Mouse (Mus musculus) kidney, postnatal 4 days (tissue): ENCODE measurements at regions not wholly inside any gene's neighbourhood (a gene's known extent, or its start where the extent isn't known, plus 50 kb on each side); places are given as distances from the start of the nearest gene placed in this dataset.
A peak's percentile ranks its signal among the peaks of the same experiment; 100 is the strongest.

ENCODE experiments used
- DNase-seq, 2 experiments: peaks; one replicate each; pipeline ENCODE4 v3.0.0; 2021; ENCODE audit warnings: mixed read lengths in 2 of 2

DNA sequence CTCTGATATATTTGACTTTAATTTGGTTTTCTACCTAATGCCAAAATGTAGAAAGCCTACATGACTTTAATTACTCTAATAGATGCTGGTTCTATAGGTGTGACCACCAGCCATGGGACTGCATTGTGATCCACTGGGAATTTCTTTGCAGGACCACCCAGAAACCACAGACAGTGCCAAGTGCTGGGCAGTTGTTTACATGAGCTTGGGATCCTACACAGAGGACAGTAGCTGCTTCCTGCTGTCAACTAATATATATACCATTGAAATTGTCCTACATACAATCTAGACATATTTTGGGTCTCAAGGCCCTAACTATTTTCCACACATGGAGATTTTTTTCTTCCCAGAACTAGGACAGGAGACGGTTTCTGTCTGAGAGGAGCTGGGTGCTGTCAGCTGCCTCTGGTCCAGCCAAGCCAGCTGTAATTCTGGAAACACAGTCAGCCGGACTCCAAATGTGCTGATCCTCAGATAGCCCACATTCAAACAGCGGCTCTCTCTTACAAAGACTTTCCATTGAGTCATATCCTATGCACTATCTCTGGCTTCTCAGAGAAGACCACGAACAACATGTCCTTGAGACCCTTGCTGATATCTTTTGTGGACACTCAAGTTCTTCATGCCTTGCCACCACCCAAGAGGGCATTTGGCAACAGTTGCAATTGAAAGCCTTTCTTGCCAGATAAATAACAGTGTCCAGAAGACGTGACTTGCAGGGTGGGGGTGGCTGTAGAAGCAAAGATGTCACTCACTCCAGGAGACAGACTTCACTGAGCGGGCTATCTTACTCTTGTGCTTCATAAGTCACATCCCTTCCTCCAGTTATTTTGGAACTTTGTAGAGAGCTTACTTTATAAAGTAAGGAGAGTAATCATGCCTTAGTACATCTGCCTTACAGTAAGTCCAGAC lies 620.1 kb downstream of the Lmo4 start:
- DNase-seq, result no peak

DNA sequence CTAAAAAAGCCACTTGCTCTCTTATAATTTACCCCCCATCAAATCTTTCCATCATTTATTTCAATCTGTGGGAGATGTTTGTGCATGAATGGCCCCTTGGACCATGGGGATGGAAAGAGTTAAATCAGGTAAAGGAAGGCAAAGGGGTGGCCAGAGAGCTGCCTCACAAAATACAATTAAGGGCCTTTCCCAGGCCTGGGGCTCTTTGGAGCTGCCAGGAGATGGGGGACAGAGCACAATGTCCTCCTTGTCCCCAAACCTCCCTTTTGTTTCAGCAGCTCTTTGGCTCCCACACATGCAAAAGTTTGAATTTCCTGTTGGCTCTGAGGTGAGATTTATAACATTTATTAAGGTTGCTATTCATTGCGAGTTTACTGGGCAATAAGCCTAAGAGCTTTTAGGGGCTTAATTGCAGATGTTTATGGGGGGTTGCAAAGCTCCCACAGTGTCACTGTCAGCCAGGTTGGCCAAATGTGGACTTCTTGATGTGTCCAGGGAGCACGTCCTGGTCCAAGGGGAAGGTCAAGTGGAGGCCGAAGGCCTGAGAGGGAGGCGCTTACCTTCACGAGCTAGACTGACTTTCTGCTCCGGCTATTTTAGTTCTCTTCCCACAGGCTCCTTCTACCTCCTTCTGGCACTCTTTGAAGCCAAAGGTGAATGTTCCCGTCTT lies 628.5 kb downstream of the Lmo4 start:
- no peak for DNase-seq

DNA sequence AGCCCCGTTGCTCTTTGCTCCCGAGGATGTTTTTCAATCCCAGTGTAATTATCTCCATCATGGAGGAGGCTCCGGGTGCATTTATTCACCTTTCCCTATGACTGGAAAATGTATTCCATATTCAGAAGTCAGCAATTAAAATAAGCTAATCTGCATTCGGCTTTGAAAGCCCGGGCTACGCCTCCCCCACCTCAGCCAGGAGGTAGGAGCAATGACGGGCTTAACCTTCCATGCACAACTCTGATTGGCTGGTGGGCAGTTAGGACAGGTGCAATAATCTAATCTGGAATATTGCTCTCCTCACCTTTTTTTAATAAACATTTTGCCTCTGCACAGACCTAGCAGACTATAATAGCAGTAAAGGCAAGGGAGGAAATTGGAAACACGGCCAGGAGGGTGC lies 629.3 kb downstream of the Lmo4 start:
- no peak for DNase-seq

DNA sequence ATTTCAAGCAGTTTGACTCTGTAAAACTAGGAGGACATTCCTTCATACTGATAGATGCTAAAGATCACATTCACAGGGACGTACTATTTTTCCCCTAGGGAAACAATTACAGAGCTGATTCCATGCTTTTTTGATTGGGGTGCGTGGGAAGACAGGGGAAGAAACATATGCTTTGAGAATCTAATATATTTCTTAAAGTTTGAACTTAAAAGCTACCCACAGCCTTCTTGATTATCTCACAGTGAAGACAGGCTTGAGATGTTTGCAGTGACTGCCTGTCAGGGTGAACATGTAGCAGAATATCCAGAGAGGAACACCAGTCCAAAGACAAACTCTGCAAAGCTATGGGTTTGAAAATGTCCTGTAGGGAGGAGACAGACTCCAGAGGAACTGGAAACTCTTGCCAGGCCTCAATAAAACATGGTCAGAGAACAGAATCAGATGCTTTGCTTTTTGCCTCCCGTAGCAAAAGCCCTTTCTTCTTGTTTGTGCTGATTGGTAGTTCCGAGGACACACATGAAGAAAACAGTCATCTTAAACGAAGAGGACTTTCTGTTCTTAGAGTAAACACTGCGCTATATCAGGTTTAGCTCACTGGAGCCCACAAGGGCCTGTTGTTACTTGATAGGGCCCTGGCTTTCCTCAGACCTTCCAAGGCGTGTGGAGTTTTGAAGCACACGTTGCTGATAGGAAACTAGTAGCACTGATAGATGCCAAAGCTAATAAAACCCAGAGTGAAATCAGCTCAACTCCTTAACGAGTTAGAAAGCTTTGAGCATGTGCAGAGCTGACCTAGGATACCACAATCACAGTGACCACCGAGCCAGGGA lies 630.8 kb downstream of the Lmo4 start:
- DNase-seq, result no peak

DNA sequence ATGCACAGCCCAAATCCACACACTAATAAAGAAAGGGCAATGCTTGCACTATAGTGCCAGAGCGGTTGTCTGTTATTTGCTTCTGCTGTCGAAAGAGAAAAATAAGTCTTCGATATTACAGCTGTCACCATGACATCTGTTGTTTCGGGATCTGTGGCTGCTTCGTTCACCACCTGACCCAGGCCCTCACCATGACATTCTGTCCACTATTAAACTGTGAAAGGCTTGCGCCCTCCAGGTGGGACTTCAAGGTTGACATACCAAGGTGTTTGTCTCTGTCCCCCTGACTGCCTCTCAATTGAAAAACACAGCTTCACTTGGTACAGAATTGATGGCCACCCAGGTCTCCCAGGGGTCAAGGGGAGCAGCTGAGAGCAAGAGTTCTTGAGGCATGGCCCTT lies 635.1 kb downstream of the Lmo4 start:
- DNase-seq, result no peak

DNA sequence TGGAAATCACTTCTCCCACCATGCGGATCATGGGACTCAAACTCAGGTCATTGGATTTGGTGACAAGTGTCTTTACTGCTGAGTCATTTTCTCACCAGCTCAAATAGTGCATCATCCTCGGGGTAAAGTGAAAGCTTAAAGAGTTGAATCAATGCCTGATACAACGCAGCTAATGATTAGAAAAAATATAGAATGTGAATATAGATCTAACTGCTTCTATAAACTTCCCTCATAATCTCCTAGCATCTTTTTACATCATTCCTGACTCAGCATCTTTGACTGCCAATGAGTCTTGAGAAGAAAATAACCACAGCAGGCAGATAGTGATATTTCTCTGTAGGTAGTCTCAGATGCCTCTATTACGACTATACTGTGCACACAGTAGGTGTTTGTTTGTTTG lies 640.0 kb downstream of the Lmo4 start:
- no peak for DNase-seq

DNA sequence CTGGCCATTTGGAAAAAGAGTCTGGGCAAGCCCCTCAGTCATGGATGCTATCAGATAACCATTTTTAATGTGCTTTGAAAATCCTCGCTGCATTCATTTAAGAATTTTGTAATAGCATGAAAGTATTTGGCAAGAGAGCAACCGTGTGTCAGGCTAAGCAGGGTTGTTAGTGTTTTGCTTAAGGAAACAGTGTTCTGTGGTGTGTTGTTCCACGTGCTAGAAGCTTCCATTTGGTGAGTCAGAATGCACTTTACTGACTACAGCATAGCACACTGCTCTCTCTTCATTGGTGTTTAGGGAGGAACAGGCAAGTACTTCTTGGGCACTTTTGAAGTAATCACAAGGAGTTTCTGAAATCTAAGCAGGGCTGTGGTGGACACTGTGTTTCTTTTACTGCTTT lies 661.0 kb upstream of the Pkn2 start:
- DNase-seq, result no peak

DNA sequence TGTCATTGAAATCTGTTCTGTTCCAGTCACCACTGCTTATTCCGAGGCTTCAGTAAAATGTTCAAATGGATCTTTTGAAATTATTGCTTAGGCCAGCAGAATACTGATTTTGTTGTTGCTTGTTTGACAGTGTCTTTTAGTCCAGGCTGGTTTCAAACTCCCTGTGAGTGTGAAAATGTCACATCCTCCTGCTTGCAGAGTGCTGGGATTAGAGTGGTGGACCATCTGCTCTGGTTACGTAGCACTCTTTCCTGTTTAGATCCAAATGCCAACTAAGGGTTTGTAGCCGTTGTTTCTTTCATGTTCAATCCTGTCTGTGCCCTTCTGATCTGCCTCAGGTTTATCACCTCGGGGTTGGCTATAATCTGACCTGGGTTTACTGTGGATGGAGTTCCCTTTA lies 646.2 kb upstream of the Pkn2 start:
- no peak for DNase-seq

DNA sequence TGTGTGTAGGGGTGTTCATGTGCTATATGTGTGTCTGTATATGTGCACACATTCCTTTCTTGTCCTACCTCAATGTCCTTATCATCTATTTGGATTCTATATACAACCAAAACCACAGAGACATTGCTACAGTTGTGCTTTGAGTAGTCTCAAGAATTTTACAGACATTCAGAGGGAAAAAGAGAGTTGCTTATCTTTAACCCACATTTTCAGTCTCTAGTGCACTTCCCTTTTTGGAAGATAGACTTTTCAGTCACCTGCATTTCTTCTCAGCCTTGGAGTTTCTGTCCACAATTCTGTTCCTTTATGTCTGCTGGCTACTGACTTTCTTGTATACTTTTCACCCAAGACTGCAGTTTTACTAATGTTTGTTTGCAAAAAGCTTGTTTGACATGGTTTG lies 645.5 kb upstream of the Pkn2 start:
- DNase-seq, result no peak

DNA sequence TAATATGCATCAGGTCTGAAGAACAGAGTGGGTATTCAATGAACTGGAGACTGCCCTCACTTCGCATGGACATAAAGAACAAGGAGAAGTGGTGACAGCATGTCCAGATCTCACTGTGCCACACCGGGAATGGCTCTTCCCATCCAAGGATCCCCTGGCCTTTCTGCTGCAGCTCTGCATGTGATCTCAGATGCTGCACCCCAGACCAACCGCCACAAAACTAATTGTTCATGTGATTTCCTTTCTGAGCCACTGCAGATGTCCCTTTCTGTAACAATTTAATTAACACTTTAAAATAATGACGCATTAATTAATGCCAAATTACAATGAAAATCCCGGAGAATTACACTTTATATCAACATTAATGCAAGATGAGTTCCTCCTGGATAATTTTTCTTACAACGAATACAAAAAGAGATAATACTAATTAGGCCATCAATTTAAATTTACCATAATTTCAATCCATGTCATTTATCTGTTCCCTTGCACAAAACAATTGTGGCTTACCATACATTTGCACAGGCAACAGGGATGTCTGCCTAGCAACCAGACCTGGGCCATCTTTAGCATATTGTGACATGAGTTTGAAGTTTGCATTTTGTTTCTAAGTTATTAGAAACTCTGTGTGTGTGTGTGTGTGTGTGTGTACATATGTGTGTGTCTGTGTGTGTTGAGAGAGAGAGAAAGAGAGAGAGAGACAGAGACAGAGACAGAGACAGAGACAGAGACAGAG lies 630.9 kb upstream of the Pkn2 start:
- no peak for DNase-seq

DNA sequence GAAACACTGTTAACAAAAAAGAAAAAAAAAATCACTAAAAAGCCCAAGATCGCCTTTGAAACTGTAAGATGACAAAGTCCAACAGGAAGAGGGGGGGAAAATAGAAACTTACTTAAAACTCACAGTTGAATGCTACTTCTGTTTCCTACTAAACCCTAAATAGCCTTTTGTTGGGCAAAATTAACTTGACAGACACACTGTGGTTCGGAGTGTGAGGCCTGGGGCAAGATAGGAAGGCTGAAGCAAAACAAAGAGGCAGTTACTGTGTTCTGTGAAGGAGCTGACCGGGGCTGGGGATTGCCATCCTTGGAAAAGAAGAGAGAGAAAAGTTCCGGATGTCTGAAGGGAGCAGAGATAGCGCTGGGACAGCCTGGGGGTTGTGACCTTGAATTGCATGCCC lies 627.7 kb upstream of the Pkn2 start:
- DNase-seq, result no peak

DNA sequence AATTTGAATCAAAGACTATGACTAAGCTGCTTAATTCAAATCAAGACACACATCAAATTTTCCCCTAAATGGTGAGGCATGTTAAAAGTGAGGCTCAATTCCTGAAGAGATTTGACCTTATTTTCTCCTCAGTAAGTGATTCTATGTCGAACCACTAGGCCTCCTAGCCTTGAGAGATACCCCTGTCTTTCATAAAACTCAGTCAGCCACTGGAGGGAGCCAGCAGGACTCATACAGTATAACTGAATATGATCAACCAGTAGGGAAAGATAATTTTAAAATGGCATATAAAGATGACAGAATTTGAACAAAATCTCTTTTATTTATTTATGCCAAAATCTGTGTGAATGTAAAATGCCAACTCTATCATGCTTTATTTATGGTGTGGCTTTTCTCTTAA lies 626.5 kb upstream of the Pkn2 start:
- peak; percentile 55 to 67 for DNase-seq

DNA sequence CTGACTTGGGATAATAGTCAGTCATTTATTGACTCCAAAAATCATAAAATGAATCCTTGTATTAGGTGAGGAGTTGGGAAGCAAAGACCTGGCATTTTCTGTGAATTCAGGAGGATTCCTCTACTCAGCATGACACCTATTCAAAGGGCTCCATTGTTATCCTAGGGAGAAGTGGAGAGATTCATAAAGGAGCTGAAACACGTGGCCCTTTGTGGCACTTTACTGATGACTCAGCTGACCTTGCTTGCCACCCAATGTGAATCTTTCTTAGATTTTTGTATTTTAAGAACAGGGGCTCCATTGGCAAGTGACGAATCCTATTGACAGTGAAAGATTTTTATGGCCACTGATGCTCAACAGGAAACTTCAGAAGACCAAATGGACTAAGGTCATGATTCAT lies 619.2 kb upstream of the Pkn2 start:
- no peak for DNase-seq

DNA sequence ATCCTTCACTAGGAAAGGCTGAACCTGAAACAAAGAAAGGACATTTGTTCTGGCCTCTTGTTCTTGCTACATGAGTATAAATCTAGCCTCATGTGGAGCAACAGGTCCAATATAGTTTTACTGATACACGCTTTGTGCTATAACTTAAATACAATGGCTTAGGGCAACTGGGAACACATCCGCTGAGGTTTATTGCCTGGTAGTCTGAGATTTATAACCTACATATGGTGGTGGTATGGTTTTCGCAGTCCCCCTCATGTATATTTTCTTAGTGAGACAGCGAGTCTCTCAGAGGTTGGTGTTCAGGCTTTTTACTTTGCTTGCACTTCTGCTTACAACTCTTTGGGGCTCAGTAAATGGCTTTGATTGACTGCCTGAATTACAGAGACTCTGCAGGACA lies 613.6 kb upstream of the Pkn2 start:
- DNase-seq, result no peak

DNA sequence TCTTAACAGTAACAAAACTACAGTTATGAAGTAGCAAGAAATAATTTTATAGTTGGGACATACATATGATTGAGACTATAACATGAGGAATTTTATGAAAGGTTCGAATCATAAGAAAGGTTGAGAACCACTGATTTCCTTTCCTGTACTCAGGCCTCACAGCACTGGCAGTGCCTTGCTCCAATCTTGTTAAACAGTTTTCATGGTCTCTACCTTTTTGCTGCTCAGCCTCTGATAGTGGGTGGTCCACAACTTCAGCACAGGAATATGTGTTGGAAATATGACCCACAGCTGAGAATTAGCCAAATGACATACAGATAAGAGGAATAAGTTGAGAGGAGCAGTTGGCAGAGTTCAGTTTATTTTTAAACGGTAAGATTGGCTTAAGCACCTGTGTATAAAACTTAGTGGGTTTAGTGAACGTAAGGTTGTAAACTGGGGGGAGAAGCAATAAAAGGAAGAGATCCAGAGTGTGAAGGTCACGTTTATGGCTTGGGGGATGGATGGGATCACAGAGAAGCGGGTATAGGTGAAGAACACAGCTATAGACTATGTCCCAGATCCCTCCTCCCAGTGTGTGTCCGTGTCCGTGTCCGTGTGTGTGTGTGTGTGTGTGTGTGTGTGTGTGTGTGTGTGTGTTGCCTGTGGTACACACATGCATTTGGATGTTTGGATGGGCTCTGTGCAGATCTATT lies 596.3 kb upstream of the Pkn2 start:
- no peak for DNase-seq

DNA sequence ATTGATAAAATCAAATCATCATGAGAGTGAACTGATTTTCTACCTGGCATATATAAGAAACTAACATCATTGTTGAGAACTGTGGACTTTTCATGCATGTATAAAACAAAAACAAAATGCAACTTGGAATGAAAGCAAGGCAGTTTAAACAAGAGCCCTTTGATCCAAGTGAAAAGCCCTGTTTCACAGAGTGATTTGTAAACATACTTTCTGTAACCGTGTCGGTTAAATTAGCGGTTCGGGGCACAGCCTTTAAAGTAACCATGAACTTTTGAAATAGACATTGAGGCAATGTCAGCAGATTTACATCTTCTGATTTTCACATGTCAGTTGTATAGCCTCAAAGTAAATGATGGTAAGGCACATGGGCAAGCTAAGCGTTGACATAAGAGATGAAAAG lies 593.7 kb upstream of the Pkn2 start:
- DNase-seq, result no peak

DNA sequence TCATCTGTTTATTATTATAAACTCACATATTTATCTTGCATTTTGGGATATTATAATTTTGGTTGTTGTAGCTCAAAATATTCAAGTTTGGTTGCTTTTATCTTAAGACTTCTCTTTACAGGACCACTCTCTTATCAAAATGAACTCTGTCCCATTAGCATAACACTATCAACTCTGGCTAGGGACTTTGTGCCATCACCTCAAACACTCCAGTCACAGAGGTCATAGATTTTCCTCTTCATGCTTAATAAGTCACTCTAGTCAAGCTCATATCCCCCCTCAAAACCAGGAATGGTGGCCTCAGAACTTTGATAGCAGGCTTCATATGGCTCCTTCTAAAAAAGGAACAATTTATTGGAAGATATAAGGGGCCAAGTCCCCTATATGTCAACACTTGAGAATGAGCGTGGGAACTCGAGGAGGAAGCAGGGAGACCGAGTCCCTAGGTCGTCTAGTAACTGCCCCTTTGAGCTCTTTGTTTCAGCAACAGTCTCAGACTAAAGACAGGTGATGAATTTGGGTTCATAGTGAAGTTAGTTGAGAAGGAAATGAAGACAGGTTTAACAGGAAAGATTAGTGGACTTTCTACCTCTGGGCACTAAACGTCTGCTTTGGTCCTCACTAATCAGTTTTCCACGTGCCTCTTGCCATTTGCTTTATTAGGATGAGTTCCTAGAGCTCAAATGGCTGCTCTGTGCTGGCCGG lies 565.4 kb upstream of the Pkn2 start:
- DNase-seq, result no peak

DNA sequence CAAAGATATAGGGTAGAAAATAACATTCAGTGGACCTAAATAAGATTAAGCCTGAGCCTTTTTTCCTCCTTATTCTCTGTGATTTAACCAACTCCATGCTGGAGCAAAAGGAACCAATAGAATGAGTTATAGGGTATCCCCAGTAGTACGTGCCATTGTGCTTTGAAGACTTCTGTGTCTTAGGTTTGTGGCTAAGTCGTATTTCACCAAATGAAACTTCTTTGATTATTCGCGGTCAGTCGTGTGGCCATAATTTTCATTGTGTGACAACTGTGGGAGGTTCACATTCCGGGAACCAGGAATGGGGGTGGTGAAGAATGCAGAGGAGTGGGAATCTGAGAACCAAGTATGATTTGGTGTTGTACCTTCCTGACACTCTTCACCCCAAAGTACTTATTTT lies 535.6 kb upstream of the Pkn2 start:
- no peak for DNase-seq

DNA sequence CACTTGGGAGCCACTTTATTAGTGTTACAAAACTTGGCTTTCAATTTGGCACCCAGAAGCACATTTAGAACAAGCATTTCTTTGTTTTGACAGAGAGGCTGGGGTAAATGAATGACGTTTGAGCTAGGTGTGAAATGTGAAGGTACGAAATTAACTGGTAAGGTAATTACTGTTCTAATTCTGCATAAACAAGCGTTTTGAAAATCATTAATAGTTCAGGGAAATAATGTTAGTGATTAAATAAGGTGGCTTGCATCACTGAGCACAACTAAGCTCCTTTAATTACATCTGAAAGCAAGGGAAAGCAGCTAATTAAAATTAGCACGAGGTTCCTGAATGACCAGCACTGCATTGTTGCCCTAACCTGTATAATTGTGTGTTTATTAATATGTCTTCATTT lies 529.9 kb upstream of the Pkn2 start:
- DNase-seq, result no peak

DNA sequence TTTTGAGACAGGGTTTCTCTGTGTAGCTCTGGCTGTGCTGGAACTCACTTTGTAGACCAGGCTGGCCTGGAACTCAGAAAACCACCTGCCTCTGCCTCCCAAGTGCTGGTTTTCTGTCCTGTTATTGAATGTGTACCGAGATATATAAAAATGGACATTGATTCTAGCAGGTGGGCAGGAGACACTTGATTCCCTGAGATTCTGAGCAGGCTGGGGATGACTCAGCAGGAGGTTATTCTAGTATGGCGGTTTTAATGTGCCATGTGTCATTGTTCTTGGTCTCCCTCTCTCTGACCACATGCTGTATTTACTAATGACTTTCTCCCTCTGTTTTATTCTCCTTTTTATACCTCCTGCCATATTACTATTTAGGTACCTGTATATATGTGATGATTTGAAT lies 517.2 kb upstream of the Pkn2 start:
- no peak for DNase-seq

DNA sequence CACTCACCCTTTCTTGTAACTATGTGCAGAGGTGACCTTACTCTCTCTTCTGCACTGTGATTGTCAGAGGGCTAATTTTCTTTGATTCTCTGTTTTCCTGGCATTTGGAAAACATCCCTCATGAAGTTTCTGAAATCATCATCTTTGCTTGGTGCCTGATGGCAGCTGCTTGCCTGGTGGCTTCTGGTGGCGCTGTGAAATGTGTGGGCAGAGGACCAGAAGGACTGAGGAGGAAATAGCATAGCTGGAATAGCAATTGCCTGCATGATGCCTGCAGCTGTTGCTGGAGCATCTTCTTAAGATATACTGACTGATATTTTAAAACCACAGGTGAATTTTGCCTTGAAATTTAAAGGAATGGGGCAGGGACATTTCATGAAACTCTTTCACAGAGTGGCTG lies 502.6 kb upstream of the Pkn2 start:
- DNase-seq, result no peak

DNA sequence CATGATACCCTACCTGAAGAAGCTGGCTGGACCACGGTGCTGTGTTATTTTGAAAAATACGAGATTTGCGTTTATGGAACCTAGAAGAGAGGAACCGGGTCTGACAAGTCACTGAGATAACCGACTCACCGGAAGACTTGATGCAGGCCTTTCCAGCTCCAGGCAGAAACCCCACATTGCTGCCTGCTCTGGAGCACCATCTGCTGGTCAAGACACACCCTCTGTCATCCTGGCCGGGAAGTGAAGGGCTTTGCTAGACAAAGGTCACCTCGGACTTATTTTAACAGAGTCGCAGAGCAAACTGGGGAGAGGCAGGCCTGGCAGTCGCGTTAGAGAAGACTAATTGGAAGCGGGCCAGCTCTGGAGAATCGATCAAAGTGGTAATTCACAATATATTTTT lies 497.4 kb upstream of the Pkn2 start:
- DNase-seq, result peak; percentile 85 to 88
